Mouse (Mus musculus): Measurements from ENCODE around the gene Hmx1.

Hmx1 gene

GRCm38 (mm10) chr5:35388491-35389111, at the start of gene Hmx1:
Gene Hmx1 (plus strand): TSS chr5:35389108.
- in situ Hi-C loops (cut with MboI, MseI), result no loop called here

DNA sequence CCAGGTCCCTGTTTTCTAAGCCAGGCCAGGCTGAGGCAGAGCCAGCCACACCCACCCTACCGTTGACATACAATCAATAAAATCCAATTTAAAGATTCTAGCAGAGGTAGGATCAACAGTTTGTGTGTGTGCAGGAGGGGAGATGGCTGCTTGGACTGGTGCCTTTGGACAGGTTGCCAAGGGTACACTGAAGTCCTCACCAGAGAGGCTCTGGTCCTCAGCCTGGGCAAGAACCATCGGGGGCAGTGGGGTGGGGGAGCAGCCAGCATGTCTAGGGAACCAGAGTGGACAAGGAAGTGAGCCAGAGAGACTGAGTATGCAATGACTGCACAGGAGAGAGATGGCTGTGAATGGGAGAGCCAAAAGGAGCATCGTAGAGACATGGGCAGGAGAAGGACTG, 43.8 kb upstream of the Hmx1 start:
- in situ Hi-C loops (cut with MboI, MseI), result no loop called here

- in situ Hi-C loops (cut with MboI, MseI), result no loop called here
Measured at GRCm38 (mm10) chr5:35348794-35349193, 40.1 kb upstream of the Hmx1 start.

GRCm38 (mm10) chr5:35357544-35358440, 31.1 kb upstream of the Hmx1 start:
- in situ Hi-C loops (cut with MboI, MseI), result no loop called here

GRCm38 (mm10) chr5:35361570-35362284, 27.2 kb upstream of the Hmx1 start:
- in situ Hi-C loops (cut with MboI, MseI), result loop anchor here (5.0 kb wide), 1 partner anchor 151 kb away; no protein-coding TSS in a partner anchor

GRCm38 (mm10) chr5:35366241-35367032, 22.5 kb upstream of the Hmx1 start:
- in situ Hi-C loops (cut with MboI, MseI), result no loop called here

GRCm38 (mm10) chr5:35368916-35369315, 20.0 kb upstream of the Hmx1 start:
- in situ Hi-C loops (cut with MboI, MseI), result no loop called here

- in situ Hi-C loops (cut with MboI, MseI), result no loop called here
Measured at GRCm38 (mm10) chr5:35379066-35379465, 9.8 kb upstream of the Hmx1 start.

GRCm38 (mm10) chr5:35379815-35380214, 9.1 kb upstream of the Hmx1 start:
- in situ Hi-C loops (cut with MboI, MseI), result no loop called here

GRCm38 (mm10) chr5:35387834-35388490, 946 bp upstream of the Hmx1 start:
- in situ Hi-C loops (cut with MboI, MseI), result no loop called here

GRCm38 (mm10) chr5:35389441-35389840, 533 bp downstream of the Hmx1 start:
- in situ Hi-C loops (cut with MboI, MseI), result no loop called here

- in situ Hi-C loops (cut with MboI, MseI), result no loop called here
Measured at GRCm38 (mm10) chr5:35389915-35390314, 1.0 kb downstream of the Hmx1 start.

DNA sequence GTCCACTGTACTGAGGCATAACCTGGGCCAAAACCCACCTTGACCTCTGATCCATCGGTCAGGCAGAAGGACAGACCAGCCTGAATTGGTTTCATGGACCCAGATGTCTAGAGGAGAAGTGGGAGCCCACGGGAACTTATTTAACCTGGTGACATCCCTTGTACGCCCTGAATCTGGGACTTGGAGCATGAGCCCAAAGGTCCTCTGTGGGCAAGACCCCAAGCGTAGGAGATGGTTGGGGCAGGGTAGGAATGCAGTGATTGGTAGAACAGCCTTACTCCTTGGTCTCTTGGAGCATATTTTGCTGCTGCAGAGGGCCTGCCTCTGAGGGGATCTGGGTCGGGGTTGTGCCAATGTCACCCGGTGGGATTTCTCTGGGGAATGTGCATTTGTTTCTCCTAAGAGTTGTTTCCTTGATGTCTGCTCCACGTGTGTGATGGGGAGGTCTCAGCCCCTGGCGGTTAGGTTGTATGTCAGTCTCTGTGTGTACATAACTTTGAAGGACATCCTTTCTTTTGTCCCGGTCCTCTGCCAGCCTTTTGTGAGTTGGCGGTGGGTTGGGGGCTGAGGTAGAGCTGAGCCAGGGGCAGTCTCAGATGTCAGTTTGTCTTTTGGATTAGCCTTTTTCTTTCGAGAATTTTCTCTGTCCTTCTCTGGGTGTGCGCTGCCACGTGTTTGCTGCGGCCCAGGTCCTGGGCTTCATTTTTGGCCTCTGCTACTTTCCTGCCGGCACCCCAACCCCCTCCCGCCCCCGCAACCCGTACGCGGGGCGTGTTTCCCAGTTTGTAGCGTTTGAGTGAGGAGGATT, 2.1 kb downstream of the Hmx1 start:
- in situ Hi-C loops (cut with MboI, MseI), result no loop called here

- in situ Hi-C loops (cut with MboI, MseI), result no loop called here
Measured at GRCm38 (mm10) chr5:35391656-35392333, 2.9 kb downstream of the Hmx1 start.

GRCm38 (mm10) chr5:35392334-35392695, 3.4 kb downstream of the Hmx1 start:
- in situ Hi-C loops (cut with MboI, MseI), result no loop called here

DNA sequence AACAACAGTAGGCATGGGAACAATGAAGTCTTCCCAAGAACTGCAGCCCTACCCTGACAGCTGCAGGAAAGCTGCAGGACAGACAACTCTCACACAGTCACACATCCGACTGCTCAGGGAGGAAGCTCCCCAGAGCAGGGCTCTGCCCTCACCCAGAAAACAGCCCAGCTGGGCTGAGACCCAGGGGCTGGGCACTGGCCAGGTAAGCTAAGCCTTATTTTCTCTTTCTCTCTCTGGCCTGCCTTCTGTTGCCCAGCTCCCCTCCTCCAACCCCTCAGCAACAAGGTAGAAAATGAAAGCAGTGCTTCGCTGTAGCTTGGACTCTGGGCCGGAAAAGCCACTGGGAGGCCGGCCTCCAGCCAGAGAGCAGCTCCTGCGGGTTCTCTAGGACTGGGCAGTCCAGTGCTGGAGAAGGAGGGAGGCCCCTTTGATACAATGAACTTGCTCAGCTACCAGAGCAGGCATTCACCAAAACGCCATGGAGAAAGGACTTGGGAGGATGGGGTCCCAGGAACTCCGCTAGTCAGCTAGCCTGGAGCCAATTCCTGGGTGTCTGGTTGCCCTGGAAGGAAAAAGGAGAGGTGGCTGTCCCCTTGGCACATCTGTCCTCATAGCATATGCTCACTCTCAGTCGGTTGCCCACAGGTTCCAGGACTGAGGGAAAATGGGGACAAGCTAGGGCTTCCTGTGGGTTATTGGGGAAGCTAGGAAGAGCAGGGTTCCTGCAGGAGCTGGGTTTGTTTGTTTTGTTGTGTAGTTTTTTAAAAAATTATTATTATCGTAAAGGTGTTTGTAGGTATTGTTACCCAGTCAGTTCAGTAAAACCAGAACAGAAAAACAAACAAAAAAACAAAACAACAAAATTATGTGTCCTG, 6.9 kb downstream of the Hmx1 start:
- in situ Hi-C loops (cut with MboI, MseI), result no loop called here

DNA sequence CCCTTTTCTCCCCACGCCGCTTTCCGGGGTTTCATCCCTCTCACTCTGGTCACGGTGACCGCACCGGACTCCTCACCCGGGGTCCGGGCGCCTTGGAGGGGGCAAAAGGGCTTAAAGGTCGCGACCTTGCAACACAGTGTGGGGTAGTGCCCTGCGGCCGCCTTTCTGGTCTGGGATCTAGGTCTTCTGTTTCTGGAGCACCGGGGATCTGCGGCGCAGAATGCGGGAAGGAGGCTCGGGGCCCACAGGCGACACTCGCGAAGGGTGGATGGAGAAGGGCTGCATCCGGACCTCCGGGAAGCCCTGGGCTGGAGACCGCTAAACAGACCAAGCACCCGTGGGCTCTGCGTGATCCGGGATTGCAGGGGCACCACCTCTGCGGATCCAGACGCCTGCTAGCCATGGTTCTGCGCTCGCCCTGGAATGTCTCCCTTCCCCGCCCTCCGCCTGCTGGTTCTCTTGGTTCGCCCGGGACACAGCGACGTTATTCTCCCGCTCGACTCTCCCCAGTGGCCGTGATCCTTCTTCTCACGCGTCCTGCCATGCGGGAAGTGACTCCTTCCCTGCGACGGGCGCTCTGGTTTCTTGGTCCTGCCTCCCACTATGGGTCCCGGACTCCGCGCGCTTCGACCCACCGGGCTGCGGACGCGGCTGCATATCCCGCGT, 8.2 kb downstream of the Hmx1 start:
- in situ Hi-C loops (cut with MboI, MseI), result no loop called here
